Mouse (Mus musculus): ENCODE measurements around the gene Havcr1. TPM values are rescaled to one million over a fixed set of nuclear protein-coding genes. Genes with fewer than 3 reads are reported as not detected.

Gene Havcr1
- polyA plus RNA-seq, 1 experiment from 2014 or later = not detected

GRCm38 (mm10) chr11:46776879-46777278 is 42.0 kb downstream of the Havcr1 start:
- H3K4me2 ChIP-seq (ENCODE audit: low read depth) = no peak overlapping the region
- no peak overlapping the region for H3K4me3 ChIP-seq (ENCODE audit: low read depth, low read length)
- H3K4me1 ChIP-seq (ENCODE audit: control insufficient read depth, insufficient read depth, low read length) = no peaks in the 10 kb centered on the region
- H3K36me3 ChIP-seq (ENCODE audit: control insufficient read depth, insufficient read depth, low read length) = no peaks in the 10 kb centered on the region
- no peaks in the 10 kb centered on the region for H3K9me3 ChIP-seq (ENCODE audit: control insufficient read depth, low read length)
- no peak for ATAC-seq (ENCODE audit: insufficient read depth, low FRiP score, low TSS enrichment)
- no peaks in the 10 kb centered on the region for H3K27me3 ChIP-seq (ENCODE audit: control insufficient read depth, insufficient read depth, low read length)
- DNase-seq (ENCODE audit: low spot score) = no peak
- no peak overlapping the region for H3K9ac ChIP-seq (ENCODE audit: low read length)
- H3K27ac ChIP-seq (ENCODE audit: low read depth, low read length) = no peak overlapping the region
- WGBS = 78% methylated on average over 3 of the region's 3 CpGs

- WGBS = 88% methylated on average over 2 of the region's 2 CpGs
- Histone ChIP-seq H3K36me3 (ENCODE audit: control insufficient read depth, insufficient read depth, low read length) (no peaks in the 10 kb centered on the region), H3K27me3 (ENCODE audit: control insufficient read depth, insufficient read depth, low read length) (no peaks in the 10 kb centered on the region), H3K9me3 (ENCODE audit: control insufficient read depth, low read length) (no peaks in the 10 kb centered on the region), H3K4me1 (ENCODE audit: control insufficient read depth, insufficient read depth, low read length) (no peaks in the 10 kb centered on the region), H3K4me2 (ENCODE audit: low read depth) (no peak overlapping the region), H3K4me3 (ENCODE audit: low read depth, low read length) (no peak overlapping the region), H3K9ac (ENCODE audit: low read length) (no peak overlapping the region), H3K27ac (ENCODE audit: low read depth, low read length) (no peak overlapping the region)
- DNase-seq (ENCODE audit: low spot score) (no peak), ATAC-seq (ENCODE audit: insufficient read depth, low FRiP score, low TSS enrichment) (no peak)
These were observed 44.9 kb downstream of the Havcr1 start for GRCm38 (mm10) chr11:46779811-46780210.

GRCm38 (mm10) chr11:46804440-46804839 is 69.6 kb downstream of the Havcr1 start:
- DNase-seq (ENCODE audit: low spot score) = no peak
- Histone ChIP-seq H3K36me3 (ENCODE audit: control insufficient read depth, insufficient read depth, low read length) (no peaks in the 10 kb centered on the region), H3K4me3 (ENCODE audit: low read depth, low read length) (no peak overlapping the region), H3K27me3 (ENCODE audit: control insufficient read depth, insufficient read depth, low read length) (no peaks in the 10 kb centered on the region), H3K9ac (ENCODE audit: low read length) (no peak overlapping the region), H3K9me3 (ENCODE audit: control insufficient read depth, low read length) (no peaks in the 10 kb centered on the region), H3K27ac (ENCODE audit: low read depth, low read length) (no peak overlapping the region), H3K4me1 (ENCODE audit: control insufficient read depth, insufficient read depth, low read length) (no peaks in the 10 kb centered on the region), H3K4me2 (ENCODE audit: low read depth) (no peak overlapping the region)
- 93% methylated on average over 2 of the region's 2 CpGs for WGBS
- no peak for ATAC-seq (ENCODE audit: insufficient read depth, low FRiP score, low TSS enrichment)

GRCm38 (mm10) chr11:46810511-46810910 is 75.6 kb downstream of the Havcr1 start, which contains the start of gene Timd4:
Timd4 (plus strand) TSS chr11:46810800.
- no peak within 1 kb of the TSS for H3K4me2 ChIP-seq (ENCODE audit: low read depth)
- no peak for ATAC-seq (ENCODE audit: insufficient read depth, low FRiP score, low TSS enrichment)
- H3K4me1 ChIP-seq (ENCODE audit: control insufficient read depth, insufficient read depth, low read length) = no peaks in the 10 kb centered on the region
- no peaks in the 10 kb centered on the region for H3K36me3 ChIP-seq (ENCODE audit: control insufficient read depth, insufficient read depth, low read length)
- no peak for DNase-seq (ENCODE audit: low spot score)
- no peaks in the 10 kb centered on the region for H3K27me3 ChIP-seq (ENCODE audit: control insufficient read depth, insufficient read depth, low read length)
- H3K27ac ChIP-seq (ENCODE audit: low read depth, low read length) = no peak within 1 kb of the TSS
- H3K9me3 ChIP-seq (ENCODE audit: control insufficient read depth, low read length) = no peaks in the 10 kb centered on the region
- no peak within 1 kb of the TSS for H3K4me3 ChIP-seq (ENCODE audit: low read depth, low read length)
- no peak within 1 kb of the TSS for H3K9ac ChIP-seq (ENCODE audit: low read length)
- WGBS = 92% methylated on average over 5 of the region's 5 CpGs

- no peak overlapping the region for H3K9ac ChIP-seq (ENCODE audit: low read length)
- no peaks in the 10 kb centered on the region for H3K36me3 ChIP-seq (ENCODE audit: control insufficient read depth, insufficient read depth, low read length)
- no peak overlapping the region for H3K4me2 ChIP-seq (ENCODE audit: low read depth)
- no peaks in the 10 kb centered on the region for H3K4me1 ChIP-seq (ENCODE audit: control insufficient read depth, insufficient read depth, low read length)
- H3K4me3 ChIP-seq (ENCODE audit: low read depth, low read length) = no peak overlapping the region
- DNase-seq (ENCODE audit: low spot score) (no peak), ATAC-seq (ENCODE audit: insufficient read depth, low FRiP score, low TSS enrichment) (no peak)
- no peaks in the 10 kb centered on the region for H3K9me3 ChIP-seq (ENCODE audit: control insufficient read depth, low read length)
- no peak overlapping the region for H3K27ac ChIP-seq (ENCODE audit: low read depth, low read length)
- 84% methylated on average over 5 of the region's 5 CpGs for WGBS
- no peaks in the 10 kb centered on the region for H3K27me3 ChIP-seq (ENCODE audit: control insufficient read depth, insufficient read depth, low read length)
These were observed 82.8 kb downstream of the Havcr1 start for GRCm38 (mm10) chr11:46817692-46818091.

- H3K4me1 ChIP-seq (ENCODE audit: control insufficient read depth, insufficient read depth, low read length) = no peaks in the 10 kb centered on the region
- no peak overlapping the region for H3K4me2 ChIP-seq (ENCODE audit: low read depth)
- ATAC-seq (ENCODE audit: insufficient read depth, low FRiP score, low TSS enrichment) (no peak), DNase-seq (ENCODE audit: low spot score) (no peak)
- H3K27me3 ChIP-seq (ENCODE audit: control insufficient read depth, insufficient read depth, low read length) = no peaks in the 10 kb centered on the region
- H3K9ac ChIP-seq (ENCODE audit: low read length) = no peak overlapping the region
- H3K36me3 ChIP-seq (ENCODE audit: control insufficient read depth, insufficient read depth, low read length) = no peaks in the 10 kb centered on the region
- no peak overlapping the region for H3K27ac ChIP-seq (ENCODE audit: low read depth, low read length)
- no peaks in the 10 kb centered on the region for H3K9me3 ChIP-seq (ENCODE audit: control insufficient read depth, low read length)
- 73% methylated on average over 4 of the region's 4 CpGs for WGBS
- H3K4me3 ChIP-seq (ENCODE audit: low read depth, low read length) = no peak overlapping the region
These were observed 85.0 kb downstream of the Havcr1 start for GRCm38 (mm10) chr11:46819930-46820329.

Other genes starting within 250 kb of the Havcr1 start
- not detected in 2 replicates for gene Gm12169, start 210.9 kb upstream of the Havcr1 start, polyA plus RNA-seq (2014; fragmentation: Nextera tagmentation; extraction: Ambion mirVana)
- not detected in 2 replicates for gene BC053393, start 163.5 kb upstream of the Havcr1 start, polyA plus RNA-seq (2014; fragmentation: Nextera tagmentation; extraction: Ambion mirVana)
- gene Dppa1, start 105.8 kb upstream of the Havcr1 start, polyA plus RNA-seq (2014; fragmentation: Nextera tagmentation; extraction: Ambion mirVana) = not detected in 2 replicates
- gene Timd2, start 28.0 kb upstream of the Havcr1 start, polyA plus RNA-seq (2014; fragmentation: Nextera tagmentation; extraction: Ambion mirVana) = 0.32 TPM in 1 of 2 replicates, not detected in the other
- gene Timd4, start 75.7 kb downstream of the Havcr1 start, polyA plus RNA-seq (2014; fragmentation: Nextera tagmentation; extraction: Ambion mirVana) = 0.15 and 0.17 TPM in 2 replicates

All from neural tube, embryonic 11.5 days (tissue).